Mouse (Mus musculus): ENCODE data around the gene Gm10031. TPM values are rescaled to one million over a fixed set of nuclear protein-coding genes. Genes with fewer than 3 reads are reported as not detected.
A peak's percentile ranks its signal among the peaks of the same experiment; 100 is the strongest.

Gm10031 gene
- total RNA-seq, 1 experiment = 20.3 TPM

GRCm38 (mm10) chr1:156558024-156558930, 34.5 kb downstream of the Gm10031 start, which contains the start of gene Abl2:
Abl2 (plus strand) TSS chr1:156558786.
- H3K27ac ChIP-seq (ENCODE audit: insufficient read depth, low read depth, low read length, poor library complexity, severe bottlenecking) = peak within 1 kb of the TSS; percentile 76
- no peaks in the 10 kb centered on the region for H3K36me3 ChIP-seq (ENCODE audit: control insufficient read depth, insufficient read depth, low read length, poor library complexity, severe bottlenecking)
- H3K9ac ChIP-seq (ENCODE audit: insufficient read depth, low read depth, low read length, poor library complexity, severe bottlenecking) = peak within 1 kb of the TSS; percentile 99
- peaks cover 0 to 2% of the 10 kb centered on the region in 2 experiments; a peak in 1 of 4 replicates for H3K4me1 ChIP-seq (ENCODE audit: control insufficient read depth in 2 of 2, insufficient read depth in 2 of 2, low read length in 2 of 2, poor library complexity in 1 of 2)
- no peaks in the 10 kb centered on the region for H3K9me3 ChIP-seq (ENCODE audit: control insufficient read depth, insufficient read depth, low read depth, low read length)
- DNase-seq (ENCODE audit: low read depth, low spot score) = peak; percentile 81
- TF ChIP-seq HCFC1 (IDR thresholded peaks at IDR 0.05; ENCODE audit: borderline replicate concordance, insufficient read depth, low read length) = peak; percentile 39; the same call in 1 of the 2 replicates
- TF ChIP-seq ZNF384 (IDR thresholded peaks at IDR 0.05; ENCODE audit: low read depth, low read length) = no peak
- in situ Hi-C loops (cut with MboI; ENCODE audit: low sequenced_read_pairs in 2 of 2, unreplicated experiment in 2 of 2) = no loop called here
- peak within 1 kb of the TSS; percentile 96 to 99 for H3K4me3 ChIP-seq (ENCODE audit: insufficient read depth in 1 of 2, low read depth in 1 of 2, low read length in 2 of 2, poor library complexity in 1 of 2, severe bottlenecking in 1 of 2)

DNA sequence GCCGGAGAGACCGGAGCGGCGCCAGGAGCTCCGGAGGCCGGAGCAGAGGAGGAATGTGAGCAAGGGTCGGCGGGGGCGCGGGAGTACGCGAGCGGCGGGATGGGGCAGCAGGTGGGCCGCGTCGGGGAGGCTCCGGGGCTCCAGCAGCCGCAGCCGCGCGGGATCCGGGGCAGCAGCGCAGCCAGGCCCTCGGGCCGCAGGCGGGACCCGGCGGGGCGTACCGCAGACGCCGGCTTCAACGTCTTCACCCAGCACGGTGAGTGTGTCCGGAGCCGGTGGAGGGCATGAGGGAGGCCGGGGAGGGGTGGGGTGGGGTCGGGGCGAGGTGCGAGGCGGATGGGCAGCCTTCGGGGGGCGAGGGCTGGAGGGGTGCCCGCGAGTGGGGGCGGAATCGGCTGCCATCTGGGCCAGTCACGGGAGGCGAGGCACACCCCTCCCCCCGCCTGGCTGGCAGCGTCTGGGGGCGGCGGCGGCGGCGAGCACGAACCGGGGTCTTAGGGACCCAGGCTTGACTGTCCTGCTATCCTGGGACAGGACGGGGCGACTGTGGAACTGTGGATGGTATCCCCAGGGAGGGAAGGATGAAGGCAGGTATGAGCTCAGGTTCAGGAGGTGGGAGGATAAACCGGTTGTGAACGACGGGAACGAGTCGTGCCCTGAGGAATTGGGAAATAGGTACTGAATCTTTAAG, 35.3 kb downstream of the Gm10031 start:
- DNase-seq (ENCODE audit: low read depth, low spot score) = no peak
- Histone ChIP-seq H3K27ac (ENCODE audit: insufficient read depth, low read depth, low read length, poor library complexity, severe bottlenecking) (peak overlapping the region; percentile 76), H3K36me3 (ENCODE audit: control insufficient read depth, insufficient read depth, low read length, poor library complexity, severe bottlenecking) (no peaks in the 10 kb centered on the region), H3K4me1 (ENCODE audit: control insufficient read depth in 2 of 2, insufficient read depth in 2 of 2, low read length in 2 of 2, poor library complexity in 1 of 2) (peaks cover 0 to 2% of the 10 kb centered on the region in 2 experiments; a peak in 1 of 4 replicates), H3K9ac (ENCODE audit: insufficient read depth, low read depth, low read length, poor library complexity, severe bottlenecking) (peak overlapping the region; percentile 99), H3K4me3 (ENCODE audit: insufficient read depth in 1 of 2, low read depth in 1 of 2, low read length in 2 of 2, poor library complexity in 1 of 2, severe bottlenecking in 1 of 2) (peak overlapping the region; percentile 96 to 99), H3K9me3 (ENCODE audit: control insufficient read depth, insufficient read depth, low read depth, low read length) (no peaks in the 10 kb centered on the region)
- TF ChIP-seq CHD2 (IDR thresholded peaks at IDR 0.05; ENCODE audit: low read depth, low read length) (no peak), HCFC1 (IDR thresholded peaks at IDR 0.05; ENCODE audit: borderline replicate concordance, insufficient read depth, low read length) (0 out of 2 replicates have a peak, but pooled peaks have one; percentile 4)
- in situ Hi-C loops (cut with MboI; ENCODE audit: low sequenced_read_pairs in 2 of 2, unreplicated experiment in 2 of 2) = no loop called here

GRCm38 (mm10) chr1:156559641-156560020, 35.8 kb downstream of the Gm10031 start:
- Histone ChIP-seq H3K9ac (ENCODE audit: insufficient read depth, low read depth, low read length, poor library complexity, severe bottlenecking) (peak overlapping the region; percentile 99), H3K27ac (ENCODE audit: insufficient read depth, low read depth, low read length, poor library complexity, severe bottlenecking) (no peak overlapping the region), H3K36me3 (ENCODE audit: control insufficient read depth, insufficient read depth, low read length, poor library complexity, severe bottlenecking) (no peaks in the 10 kb centered on the region), H3K4me3 (ENCODE audit: insufficient read depth in 1 of 2, low read depth in 1 of 2, low read length in 2 of 2, poor library complexity in 1 of 2, severe bottlenecking in 1 of 2) (peak overlapping the region; percentile 96 to 99), H3K9me3 (ENCODE audit: control insufficient read depth, insufficient read depth, low read depth, low read length) (no peaks in the 10 kb centered on the region), H3K4me1 (ENCODE audit: control insufficient read depth in 2 of 2, insufficient read depth in 2 of 2, low read length in 2 of 2, poor library complexity in 1 of 2) (peaks cover 0 to 2% of the 10 kb centered on the region in 2 experiments; a peak in 1 of 4 replicates)
- DNase-seq (ENCODE audit: low read depth, low spot score) = no peak
- no peak for TF ChIP-seq HCFC1 (IDR thresholded peaks at IDR 0.05; ENCODE audit: borderline replicate concordance, insufficient read depth, low read length)
- no peak for TF ChIP-seq ZC3H11A (IDR thresholded peaks at IDR 0.05; ENCODE audit: borderline replicate concordance, low read depth, low read length)
- TF ChIP-seq MAFK (IDR thresholded peaks at IDR 0.05; ENCODE audit: insufficient read depth, low read depth, low read length) = no peak
- TF ChIP-seq ZNF384 (IDR thresholded peaks at IDR 0.05; ENCODE audit: low read depth, low read length) = no peak
- TF ChIP-seq CHD2 (IDR thresholded peaks at IDR 0.05; ENCODE audit: low read depth, low read length) = no peak
- in situ Hi-C loops (cut with MboI; ENCODE audit: low sequenced_read_pairs in 2 of 2, unreplicated experiment in 2 of 2) = no loop called here

DNA sequence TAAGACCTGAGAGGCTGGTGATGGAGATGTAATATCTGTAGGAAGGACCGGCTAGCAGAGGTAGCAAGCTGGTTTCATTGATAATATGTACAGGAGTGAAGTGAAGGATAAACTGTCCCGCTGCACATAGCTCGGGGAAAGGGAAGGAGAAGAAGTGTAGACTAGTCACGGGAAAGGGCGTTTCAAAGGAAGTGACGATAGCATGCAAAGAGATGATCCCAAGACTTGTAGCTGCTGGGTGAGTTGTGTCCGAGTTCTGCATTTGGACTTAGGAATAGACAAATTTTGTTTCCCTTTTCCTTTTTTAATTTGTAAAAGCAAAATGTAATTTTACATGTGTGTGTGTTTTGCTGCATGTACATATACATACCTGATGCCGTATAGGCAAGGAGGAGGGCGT, 36.7 kb downstream of the Gm10031 start:
- H3K9ac ChIP-seq (ENCODE audit: insufficient read depth, low read depth, low read length, poor library complexity, severe bottlenecking) = no peak overlapping the region
- no peaks in the 10 kb centered on the region for H3K9me3 ChIP-seq (ENCODE audit: control insufficient read depth, insufficient read depth, low read depth, low read length)
- H3K4me1 ChIP-seq (ENCODE audit: control insufficient read depth in 2 of 2, insufficient read depth in 2 of 2, low read length in 2 of 2, poor library complexity in 1 of 2) = peaks cover 2% of the 10 kb centered on the region in 2 experiments; a peak in 2 of 4 replicates
- no peak for DNase-seq (ENCODE audit: low read depth, low spot score)
- TF ChIP-seq ZC3H11A (IDR thresholded peaks at IDR 0.05; ENCODE audit: borderline replicate concordance, low read depth, low read length) (no peak), MAFK (IDR thresholded peaks at IDR 0.05; ENCODE audit: insufficient read depth, low read depth, low read length) (no peak), CHD2 (IDR thresholded peaks at IDR 0.05; ENCODE audit: low read depth, low read length) (no peak), ZNF384 (IDR thresholded peaks at IDR 0.05; ENCODE audit: low read depth, low read length) (no peak), HCFC1 (IDR thresholded peaks at IDR 0.05; ENCODE audit: borderline replicate concordance, insufficient read depth, low read length) (no peak)
- 0 out of 4 replicates have a peak overlapping the region, but pooled peaks of 1 of the 2 experiments have one; percentile 5 for H3K4me3 ChIP-seq (ENCODE audit: insufficient read depth in 1 of 2, low read depth in 1 of 2, low read length in 2 of 2, poor library complexity in 1 of 2, severe bottlenecking in 1 of 2)
- H3K36me3 ChIP-seq (ENCODE audit: control insufficient read depth, insufficient read depth, low read length, poor library complexity, severe bottlenecking) = no peaks in the 10 kb centered on the region
- H3K27ac ChIP-seq (ENCODE audit: insufficient read depth, low read depth, low read length, poor library complexity, severe bottlenecking) = no peak overlapping the region
- in situ Hi-C loops (cut with MboI; ENCODE audit: low sequenced_read_pairs in 2 of 2, unreplicated experiment in 2 of 2) = no loop called here

Data from ES-E14 (cell line).